Mouse (Mus musculus) kidney, adult 8-10 months (tissue): ENCODE data around the gene Pip4k2a.
A peak's percentile ranks its signal among the peaks of the same experiment; 100 is the strongest.
"Not testable (repeated sequence)": the region's sequence is repeated elsewhere in the genome, so short reads cannot be mapped to it uniquely, and the experiment has no call there.

Experiments
- DNase-seq, 2 experiments: peaks; one replicate each; pipeline ENCODE4 v3.0.0; 2022

Pip4k2a gene

DNA sequence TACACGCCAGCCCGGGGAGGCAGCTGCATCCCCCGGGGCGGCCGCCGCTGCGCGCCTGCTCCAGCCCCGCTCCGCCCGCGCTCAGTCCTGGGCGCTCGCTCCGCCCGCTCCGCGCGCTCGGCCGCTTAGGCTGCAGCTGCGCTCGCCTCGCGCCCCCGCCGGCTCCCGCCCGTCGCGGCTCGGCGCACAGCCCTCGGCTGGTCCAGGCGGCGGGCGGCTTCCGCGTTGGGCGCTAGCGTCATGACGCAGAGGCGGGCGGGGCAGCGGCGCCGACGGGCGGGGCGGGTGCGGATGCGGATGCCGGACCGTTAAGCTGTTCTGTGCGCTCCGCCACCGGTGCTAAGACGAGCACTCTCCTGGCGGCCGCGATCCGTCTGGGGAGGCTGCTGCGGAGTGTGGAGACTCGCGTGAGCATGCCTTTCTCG lies at the start of gene Pip4k2a, which contains the start of gene 4930426L09Rik:
Gene Pip4k2a (minus strand): TSS at position 73 of the 425 bp plus-strand sequence.
Gene 4930426L09Rik (plus strand): TSS at position 290 of the 425 bp plus-strand sequence.
- DNase-seq = peak; percentile 84 to 88

DNA sequence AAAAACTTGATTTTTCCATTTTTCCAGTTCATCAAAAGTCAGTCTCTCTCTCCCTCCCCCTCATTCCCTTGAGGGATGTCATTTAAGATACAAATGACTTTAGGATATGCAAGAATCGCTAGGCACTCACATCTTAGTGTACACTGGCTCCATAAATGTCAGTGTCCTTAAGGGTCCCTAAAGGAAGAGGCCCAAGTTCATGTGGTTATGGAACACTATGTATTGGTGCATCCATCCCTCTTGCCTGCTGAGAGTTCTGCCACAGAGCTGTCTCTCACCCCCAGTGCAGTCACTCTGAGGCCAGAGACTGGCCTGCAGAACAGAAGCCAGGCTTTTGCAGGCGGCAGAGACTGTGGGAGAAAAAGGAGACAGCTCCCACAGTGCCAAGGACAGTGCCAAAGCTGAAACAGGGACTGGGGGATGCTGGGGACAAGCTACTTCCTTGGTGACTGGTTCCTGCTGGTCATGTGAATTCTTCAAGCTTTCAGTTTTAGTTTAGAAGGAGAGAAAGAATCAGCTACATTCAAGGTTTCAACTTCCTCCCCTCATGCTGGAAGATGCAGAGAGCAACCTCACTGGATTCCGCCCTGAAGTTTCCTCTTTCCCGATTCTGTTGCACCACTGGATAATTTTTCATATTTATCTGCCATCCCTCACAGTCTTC lies 40.1 kb upstream of the Pip4k2a start:
- no peak for DNase-seq

DNA sequence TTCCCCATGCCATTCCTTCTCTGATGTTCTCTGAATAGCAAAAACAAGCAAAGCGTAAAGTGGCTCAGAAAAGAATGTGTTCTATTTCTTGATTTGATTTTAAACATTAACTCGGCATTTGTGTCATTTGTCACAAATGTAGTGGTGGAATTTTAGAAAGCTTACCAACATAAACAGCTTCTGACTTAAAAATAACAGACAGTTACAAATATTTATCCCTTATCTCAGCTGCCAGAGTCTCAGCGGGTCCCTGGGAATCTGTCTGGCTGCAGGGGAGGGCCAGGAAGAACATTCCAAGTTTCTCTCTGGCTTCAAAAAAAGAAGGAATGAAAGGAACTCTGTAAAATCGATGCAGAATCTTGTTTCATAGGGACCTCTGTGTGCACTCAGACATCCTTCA lies 39.5 kb upstream of the Pip4k2a start:
- DNase-seq = peak in 1 of 2 experiments; percentile 17

DNA sequence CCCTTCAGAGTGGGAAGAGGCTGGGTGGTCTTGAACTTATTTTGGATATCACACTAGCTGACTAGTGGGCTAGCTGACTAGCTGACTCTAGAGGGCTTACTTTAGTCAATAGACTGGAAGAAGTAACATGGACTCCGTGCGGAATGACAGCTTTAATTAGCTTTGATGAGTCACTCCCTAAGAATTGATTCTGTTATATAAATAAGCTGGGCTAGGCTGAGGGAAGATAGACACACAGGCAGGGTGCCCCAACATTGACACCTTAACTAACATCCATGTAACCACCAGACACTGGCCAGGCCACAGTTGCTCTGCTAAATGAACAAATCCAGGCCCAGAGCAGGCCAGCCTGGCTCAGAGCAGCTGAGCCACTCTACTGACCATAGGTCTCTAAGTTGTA lies 26.9 kb upstream of the Pip4k2a start:
- DNase-seq = no peak

DNA sequence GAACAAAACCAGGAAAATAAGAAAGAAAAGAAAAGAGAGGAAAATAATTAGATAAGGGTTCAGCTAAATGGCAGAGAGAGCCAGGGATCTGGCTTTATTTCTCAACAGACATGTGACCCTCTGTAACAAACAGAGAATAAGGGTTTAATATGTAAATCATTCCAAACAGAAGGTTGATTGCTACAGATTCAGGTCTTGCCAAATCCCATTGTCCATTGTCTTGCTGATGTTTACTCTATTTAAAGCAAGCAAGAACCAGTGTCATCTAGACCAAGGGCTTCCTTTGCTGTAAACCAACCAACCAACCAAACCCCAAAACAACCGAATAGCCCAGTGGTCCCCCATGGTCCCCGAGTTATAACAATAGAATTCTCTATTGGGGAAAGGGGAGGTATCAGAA lies 20.1 kb upstream of the Pip4k2a start:
- no peak for DNase-seq

DNA sequence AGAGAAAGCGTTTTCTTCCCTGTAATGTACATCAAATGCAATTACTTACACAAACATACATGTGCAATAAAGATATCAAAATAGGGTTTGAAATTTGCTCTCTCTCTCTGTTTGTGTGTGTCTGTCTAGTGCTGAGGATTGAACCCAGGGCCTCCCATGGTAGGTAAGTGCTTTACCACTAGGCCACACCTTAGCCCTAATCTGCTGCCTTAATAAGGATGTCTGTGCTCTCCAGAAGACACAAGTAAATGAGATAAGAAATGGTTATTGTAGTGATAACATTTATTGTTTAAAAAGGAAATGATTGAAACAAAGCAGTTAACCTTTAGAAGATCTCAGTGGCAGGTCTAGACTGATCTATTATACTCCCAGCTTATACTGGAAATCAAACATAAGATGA lies 18.9 kb upstream of the Pip4k2a start:
- no peak for DNase-seq

DNA sequence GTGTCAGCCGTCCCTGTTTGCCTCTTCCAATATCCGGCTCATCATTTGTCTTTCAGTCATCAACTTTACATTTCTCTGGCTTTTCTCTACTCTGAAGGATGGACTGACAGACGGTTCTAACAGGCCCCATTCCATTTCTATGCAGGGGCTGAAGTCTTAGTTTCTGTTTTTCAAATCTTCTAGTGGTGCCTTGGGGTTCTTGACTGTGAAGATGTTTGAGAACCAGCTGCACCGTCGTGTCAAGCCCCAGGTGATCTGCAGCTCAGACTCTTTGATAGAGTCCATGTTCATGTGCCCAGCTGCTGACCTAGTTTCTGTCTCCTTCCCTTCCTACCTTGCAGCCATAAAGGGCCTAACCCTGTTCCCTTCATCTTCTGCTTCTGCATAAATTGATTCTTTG lies 18.4 kb upstream of the Pip4k2a start:
- no peak for DNase-seq

DNA sequence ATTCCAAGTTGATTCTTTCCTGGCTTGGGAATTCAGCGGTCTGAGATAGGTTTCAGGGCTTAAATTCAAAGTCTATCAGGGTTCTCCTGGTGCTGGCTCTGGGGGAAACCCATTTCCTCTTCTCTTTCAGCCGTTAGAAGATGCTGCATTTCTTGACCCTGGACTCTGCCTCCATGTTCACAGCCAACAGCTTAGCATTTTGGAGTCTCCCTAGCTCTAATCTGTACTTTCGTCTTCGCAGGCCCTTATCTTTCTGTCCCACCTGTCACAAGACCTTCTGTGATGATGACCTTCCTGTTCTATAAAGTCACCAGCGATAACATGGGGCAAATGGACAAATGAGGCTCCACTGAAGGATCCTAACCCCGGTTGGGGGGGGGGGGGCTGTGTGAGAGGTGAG lies 13.5 kb upstream of the Pip4k2a start:
- DNase-seq = no peak

DNA sequence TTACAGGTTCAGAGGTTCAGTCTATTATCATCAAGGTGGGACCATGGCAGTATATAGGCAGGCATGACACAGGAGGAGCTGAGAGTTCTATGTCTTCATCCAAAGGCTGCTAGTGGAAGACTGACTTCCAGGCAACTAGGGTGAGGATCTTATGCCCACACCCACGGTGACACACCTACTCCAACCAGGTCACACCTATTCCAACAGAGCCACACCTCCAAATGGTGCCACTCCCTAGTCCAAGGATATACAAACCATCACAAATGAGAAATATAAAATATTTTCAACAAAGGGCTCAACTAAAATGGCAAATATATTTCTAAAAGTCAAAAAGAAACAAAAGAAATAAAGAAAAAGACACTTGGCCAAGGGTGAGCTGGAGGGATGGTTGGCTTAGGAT lies 12.6 kb upstream of the Pip4k2a start:
- not testable (repeated sequence) for DNase-seq

DNA sequence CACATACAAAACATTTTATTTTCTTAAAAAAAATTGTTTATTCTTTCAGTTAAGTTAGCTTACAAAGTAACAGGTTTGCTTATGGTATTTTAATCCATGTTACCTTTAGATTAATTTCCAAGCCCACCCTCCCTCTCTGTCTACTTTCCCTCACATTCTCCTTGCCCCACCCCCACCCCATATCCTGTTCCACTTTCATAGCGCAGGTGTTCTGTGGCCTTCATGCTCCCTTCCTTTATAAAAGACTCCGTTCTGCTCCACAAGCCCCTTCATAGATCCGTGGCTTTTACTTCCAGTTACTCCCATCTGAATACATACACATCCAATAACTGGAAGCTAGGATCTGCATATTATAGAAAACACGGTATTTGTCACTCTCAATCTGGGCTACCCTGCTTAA lies 9.7 kb upstream of the Pip4k2a start:
- no peak for DNase-seq

DNA sequence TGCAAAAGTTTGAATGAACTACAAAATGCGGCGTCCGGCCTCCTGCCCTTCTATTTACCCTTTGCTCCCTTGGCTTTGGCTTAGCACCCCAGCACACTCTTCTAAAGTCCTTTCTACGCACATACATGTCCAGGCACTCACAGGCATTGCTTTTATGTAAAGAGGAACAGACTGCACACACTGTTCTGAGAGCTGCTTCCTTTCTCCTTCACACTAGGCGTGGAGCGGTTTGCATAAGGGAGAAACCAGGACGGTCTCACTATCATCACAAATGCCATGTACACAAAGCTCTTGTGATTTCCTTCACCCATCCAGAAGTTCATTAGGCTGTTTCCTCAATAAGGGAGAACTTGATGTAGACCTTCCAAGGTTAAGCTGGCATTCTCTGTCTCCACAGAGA lies 8.2 kb upstream of the Pip4k2a start:
- DNase-seq = no peak

DNA sequence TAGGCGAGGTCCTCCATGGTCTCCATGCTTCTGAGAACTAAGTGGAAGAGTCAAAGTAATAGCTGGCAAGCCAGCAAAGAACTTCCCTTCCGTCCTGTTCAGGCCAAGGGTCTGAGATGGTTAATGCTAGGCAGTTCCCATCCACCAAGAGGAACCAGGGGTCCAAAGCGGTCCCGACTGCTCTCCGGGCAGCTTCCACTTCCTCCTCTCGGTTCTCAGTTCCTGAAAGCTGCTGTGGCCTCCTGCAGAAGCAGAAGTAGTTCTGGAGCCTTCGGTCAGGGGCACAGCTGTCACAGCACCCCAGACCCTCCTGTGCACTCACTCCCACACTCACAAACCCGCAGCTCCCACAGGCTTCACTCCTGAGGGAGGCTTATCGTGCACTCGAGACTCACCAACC lies 6.9 kb upstream of the Pip4k2a start:
- DNase-seq = no peak

DNA sequence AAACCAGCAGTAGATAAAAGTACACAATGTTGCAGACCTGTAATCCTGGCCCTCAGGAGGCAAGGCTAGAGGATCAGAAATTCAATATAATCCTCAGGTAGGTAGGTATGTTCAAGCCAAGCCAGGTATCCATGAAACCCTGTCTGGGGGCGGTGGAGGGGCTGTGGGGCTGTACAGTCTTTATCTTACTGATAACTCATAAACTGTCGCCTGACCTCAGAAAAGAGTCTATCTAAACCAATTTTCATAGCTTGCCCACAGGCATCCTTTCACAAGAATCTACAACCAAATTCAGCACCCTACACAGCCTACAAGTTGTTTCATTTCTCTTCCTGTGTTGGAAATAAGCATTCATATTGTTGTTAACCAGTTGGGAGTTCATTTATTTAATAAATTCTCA lies 1.5 kb upstream of the Pip4k2a start:
- no peak for DNase-seq

DNA sequence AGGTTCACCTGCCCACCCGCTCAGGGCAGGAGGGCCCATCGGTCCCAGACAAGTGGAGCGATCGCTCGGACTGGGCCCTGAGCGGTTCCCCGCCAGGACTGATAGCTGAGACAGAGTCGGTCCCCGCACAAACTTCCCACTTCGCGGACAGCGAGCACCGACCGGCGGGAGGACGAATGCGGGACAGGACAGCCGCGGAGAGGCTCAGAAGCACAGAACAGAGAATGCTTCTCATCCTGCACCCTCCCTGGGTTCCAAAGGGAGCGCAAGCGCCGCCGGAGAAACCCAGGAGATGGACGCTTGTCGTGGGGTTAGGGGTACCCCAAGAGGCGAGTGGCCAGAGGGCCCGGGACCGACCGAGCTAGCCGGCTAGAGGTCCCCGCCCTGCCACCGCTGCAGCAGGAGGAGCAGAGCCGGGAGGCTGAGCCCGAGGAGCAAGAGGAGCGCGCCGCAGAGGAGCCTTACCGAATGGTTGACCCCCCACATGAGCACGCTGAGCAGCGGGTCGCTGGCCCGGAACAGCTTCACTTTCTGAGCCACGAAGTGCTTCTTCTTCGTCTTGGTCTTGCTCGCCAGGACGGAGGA lies 447 bp downstream of the Pip4k2a start:
- peak in 1 of 2 experiments; percentile 25 for DNase-seq

DNA sequence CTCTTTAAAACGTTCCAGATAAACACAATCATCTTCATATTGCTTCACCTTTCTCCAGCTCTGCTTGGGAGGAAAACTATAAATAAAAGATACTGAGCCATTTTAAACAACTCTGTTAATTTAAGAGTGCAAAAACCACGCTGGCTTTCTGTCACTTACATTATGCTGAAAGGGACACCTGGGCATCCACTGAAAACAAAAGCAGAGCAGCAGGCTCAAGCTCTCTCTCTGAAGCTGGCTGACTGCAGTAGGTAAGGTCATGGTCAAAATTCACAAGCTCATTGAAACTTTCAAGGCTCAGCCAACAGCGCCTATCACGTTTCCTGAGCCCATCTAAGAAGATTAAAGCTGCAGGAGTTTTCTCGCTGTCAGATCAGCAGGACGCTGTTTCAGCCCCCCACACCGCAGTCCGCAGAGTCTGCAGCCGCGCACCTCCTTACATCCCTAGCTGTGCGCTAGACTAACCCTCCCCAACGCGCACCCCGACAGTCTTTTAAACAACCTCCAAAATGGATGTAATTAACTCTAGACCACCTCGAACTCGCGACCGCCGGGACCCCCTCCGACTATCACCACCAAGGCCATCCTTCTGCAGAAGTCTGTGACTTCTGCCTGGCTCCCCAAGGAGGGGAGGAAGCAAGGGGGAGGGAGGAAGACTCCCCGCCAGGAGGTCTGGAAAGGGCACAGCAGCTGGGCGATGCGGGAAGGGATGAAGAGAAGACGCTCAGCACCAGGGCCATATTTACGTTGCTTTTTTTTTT lies 1.3 kb downstream of the Pip4k2a start:
- peak in 1 of 2 experiments; percentile 5 for DNase-seq

DNA sequence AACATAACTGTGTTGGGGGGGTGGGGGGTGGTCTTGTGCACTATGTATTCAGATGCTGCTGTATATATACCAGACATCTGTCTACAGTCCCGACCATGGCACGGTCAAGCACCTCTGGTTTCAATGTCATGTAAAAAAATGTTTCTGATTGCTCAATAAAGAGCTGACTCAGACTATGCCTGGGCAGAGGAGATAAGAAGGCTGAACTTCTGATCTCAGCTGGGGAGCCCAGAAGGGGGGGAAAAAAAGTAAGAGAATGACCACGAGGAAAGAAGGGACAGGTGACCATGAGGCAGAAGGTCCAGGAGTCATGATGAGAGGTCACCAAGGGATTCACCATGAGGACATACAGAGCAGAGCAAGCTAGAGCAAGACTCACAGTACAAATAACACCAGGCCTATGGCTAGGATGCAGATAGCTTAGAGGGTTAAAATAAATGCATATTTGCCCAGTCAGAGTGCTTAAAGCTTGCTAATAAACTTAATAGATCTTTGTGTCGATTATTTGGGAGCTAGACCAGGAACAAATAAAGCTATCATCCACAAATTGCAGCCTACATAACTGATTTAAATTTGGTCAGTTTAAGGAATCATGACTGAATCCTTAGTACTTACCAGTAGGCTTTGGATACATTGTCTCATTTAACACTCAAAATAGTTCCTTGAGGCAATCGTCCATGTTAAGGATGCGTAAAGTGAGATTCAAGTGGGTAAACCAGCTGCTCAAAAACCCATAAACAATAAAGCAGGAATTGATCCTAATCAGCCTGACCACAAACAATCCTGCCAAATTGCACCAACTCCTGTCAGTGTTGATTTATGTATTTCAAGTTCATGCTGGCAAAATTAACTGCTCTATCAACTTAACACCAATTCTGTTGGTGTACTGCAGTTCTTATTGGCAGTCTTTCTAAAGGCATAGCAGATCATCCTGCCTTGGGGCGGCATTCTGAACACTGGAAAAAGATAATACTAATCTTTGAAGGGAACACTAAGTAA lies 5.1 kb downstream of the Pip4k2a start:
- DNase-seq = no peak

DNA sequence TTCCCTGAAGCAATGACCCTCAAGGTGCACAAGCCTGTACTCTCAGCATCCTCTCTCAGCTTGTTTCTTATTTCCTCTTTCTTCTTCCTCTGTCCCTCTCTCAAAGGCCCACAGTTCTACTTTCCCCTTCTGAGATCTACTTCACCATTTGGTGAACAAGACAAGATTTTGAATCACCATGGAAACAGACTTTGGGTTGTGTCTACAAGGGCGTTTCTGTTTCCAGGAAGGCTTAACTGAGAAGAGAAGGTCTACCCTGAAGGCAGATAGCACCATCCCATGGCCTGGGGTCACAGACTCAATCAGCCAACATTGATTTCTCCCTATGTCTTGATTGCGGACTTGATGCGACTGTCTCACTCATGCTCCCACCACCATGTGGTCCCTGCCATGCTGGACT lies 9.0 kb downstream of the Pip4k2a start:
- no peak for DNase-seq

DNA sequence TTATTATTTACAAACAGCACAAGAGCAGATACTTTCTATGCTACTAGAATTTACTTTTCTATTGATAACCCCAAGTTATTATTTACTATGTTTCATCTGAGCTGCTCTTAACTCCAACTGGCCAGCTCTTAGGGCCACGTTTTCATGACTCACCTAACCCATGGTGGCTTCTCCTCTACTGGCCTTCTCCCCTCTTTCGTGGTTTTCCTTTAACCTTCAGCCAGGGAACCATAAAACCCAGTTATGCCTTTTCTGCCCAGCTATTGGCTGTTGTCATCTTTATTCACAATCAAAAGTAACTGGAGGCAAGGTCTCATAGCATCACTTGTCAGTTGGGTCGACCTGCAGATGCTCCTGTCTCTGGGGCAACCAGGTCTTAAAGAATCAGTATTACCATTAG lies 12.4 kb downstream of the Pip4k2a start:
- DNase-seq = no peak

DNA sequence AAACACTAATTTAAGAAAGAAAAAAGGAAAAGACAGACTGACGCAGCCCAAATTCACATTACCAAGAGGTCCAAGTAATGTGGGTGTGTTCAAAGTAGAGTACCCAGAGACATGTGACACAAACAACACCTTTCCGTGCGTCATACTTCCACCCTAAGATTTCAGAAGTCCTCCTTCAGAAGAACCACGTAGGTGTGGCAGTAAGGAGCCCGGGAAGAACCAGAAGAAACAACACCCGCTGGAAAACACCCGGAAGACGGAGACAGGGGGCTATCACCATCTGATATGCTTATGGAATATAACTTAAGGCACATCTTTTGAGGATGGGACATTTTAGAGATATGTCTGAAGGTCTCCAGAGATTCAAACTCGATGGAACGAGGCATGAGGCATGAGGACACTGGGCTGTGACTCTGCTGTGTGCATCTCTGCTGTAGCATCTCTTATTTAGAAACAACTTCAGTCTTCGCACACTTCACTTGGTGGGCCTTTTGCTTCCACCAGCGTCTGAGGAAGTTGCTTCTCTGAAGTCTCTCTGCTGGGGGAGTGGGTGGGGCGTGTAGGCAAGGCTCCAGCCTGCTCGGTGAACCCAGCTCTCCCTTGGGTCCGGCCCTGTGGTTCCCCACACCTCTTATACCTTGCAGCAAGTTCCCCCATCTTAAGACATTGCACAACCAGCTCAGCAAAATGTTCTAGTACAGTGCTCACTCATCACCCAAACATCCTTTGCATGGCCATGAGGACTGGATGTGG lies 13.7 kb downstream of the Pip4k2a start:
- DNase-seq = peak in 1 of 2 experiments; percentile 3

DNA sequence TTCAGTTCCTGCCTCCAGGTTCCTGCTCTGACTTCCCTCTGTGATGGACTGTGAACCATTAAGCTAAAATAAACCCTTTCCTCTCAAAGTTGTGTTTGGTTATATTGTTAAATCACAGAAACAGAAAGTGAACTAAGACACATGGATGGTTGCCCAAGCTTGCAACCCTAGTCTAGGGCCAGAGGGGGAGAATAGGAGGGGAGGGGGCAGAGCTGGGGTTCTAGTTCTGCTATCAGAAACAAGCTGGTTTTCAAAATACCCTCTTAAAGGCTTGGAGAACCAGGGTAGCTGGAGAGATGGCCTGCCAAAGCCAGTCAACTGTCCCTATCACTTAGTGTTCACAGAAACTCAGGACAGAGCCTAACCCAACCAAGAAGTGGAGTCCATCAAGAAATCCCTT lies 14.4 kb downstream of the Pip4k2a start:
- DNase-seq = no peak

DNA sequence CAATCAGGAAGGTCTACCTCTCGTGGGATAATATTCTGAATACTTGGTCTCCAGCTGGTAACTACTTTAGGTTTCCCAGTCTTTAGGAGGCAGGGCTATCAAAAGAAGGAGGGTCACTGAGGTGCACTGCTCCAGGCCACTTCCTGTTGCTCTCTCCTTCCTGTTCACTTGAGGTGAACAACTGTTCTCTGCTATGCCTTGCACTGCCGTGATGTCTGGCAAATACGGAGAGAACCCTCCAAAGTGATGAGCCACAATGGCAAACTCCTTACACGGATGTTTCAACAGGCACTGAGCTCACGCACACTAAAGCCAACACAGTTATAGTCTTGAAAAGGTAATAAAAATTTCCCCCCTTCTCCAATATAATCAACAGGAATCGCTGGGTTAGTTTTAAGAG lies 15.3 kb downstream of the Pip4k2a start:
- DNase-seq = no peak

DNA sequence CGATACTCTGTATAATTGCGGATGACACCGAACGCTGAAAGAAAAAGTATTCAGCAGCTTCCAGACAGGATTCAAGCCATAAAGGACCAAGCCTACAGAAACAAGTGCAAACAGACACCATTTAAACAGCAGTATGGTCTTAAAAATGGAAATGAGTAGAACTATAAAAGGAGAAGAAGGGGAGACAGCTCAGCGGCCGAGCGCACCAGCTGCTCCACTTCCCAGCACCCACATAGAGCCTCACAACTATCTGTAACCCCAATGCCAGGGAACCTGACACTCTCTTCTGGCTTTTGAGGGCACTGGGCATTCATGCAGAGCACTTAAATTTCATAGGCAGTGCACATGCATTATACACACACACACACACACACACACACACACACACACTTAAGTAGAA lies 18.3 kb downstream of the Pip4k2a start:
- no peak for DNase-seq
